ENCODE assay signal across 8 mouse cellular contexts in genomic region chr1:88134457-88135011, GRCm38 (mm10). TPM values are rescaled to one million over a fixed set of nuclear protein-coding genes. Genes with fewer than 3 reads are reported as not detected.
DNase-seq lines count a peak whose midpoint lies in the region; ATAC-seq and TF ChIP-seq lines count a peak whose summit lies in the region.
"Not testable (repeated sequence)": the region's sequence is repeated elsewhere in the genome, so short reads cannot be mapped to it uniquely, and the experiment has no call there.
"Had no signal": no experiment of that assay in that cellular context is flagged by ENCODE, and none has a peak within 500 bp of the region (broad histone marks: within the 10 kb centered on the region; RNA-seq: fewer than 3 reads in every experiment).

TSS of gene Ugt1a6a (plus strand) at chr1:88134809.

- H3K27ac ChIP-seq in embryonic fibroblast, embryonic 13.5 days (ENCODE audit: insufficient read depth, low read length) = peak within 1 kb of the TSS; percentile 76
- peak within 1 kb of the TSS; percentile 22 for H3K27ac ChIP-seq in intestine, postnatal 0 days (ENCODE audit: low read depth, low read length)
- peak within 1 kb of the TSS; percentile 69 for H3K27ac ChIP-seq in limb, embryonic 15.5 days

- not testable (repeated sequence) for H3K9ac ChIP-seq in intestine, postnatal 0 days (ENCODE audit: low read depth, low read length); limb, embryonic 15.5 days

- not testable (repeated sequence) for TF ChIP-seq CTCF in embryonic fibroblast, embryonic 13.5 days (IDR thresholded peaks at IDR 0.05; ENCODE audit: borderline replicate concordance, insufficient read depth, low read length); intestine, postnatal 0 days (IDR thresholded peaks at IDR 0.05; ENCODE audit: low read depth)

- not testable (repeated sequence) for H3K4me3 ChIP-seq in embryonic fibroblast, embryonic 13.5 days (ENCODE audit: insufficient read depth, low read length); intestine, postnatal 0 days (ENCODE audit: low read depth, low read length); limb, embryonic 15.5 days

- not testable (repeated sequence) for H3K9me3 ChIP-seq in intestine, postnatal 0 days (ENCODE audit: control insufficient read depth); limb, embryonic 15.5 days

- TF ChIP-seq POLR2A in embryonic fibroblast, embryonic 13.5 days (IDR thresholded peaks at IDR 0.05; ENCODE audit: low read depth, low read length) = not testable (repeated sequence)

- peak; percentile 86 for DNase-seq in adipocyte (ENCODE audit: low spot score)
- peak; percentile 65 to 66 for DNase-seq in heart, adult 18-20 months
- DNase-seq in ovary, adult 18-20 months (ENCODE audit: low spot score) = peak; percentile 41

- 11% methylated on average over 5 of the region's 5 CpGs for WGBS in intestine, postnatal 0 days
- WGBS in limb, embryonic 15.5 days = 38% methylated on average over 5 of the region's 5 CpGs

- not testable (repeated sequence) for H3K4me2 ChIP-seq in intestine, postnatal 0 days (replicated peaks; ENCODE audit: low read depth); limb, embryonic 15.5 days

- H3K4me1 ChIP-seq in embryonic fibroblast, embryonic 13.5 days (ENCODE audit: control insufficient read depth, insufficient read depth, low read length); intestine, postnatal 0 days (replicated peaks; ENCODE audit: control insufficient read depth, insufficient read depth, low read length); limb, embryonic 15.5 days: not testable (repeated sequence)

- ATAC-seq in intestine, postnatal 0 days = peak; percentile 49
- ATAC-seq in limb, embryonic 15.5 days (ENCODE audit: insufficient number of reproducible peaks, low FRiP score, low TSS enrichment, low read depth) = not testable (repeated sequence)
- ATAC-seq in megakaryocyte, adult 5-6 weeks (ENCODE audit: poor library complexity, severe bottlenecking) = peak; percentile 97

- H3K27me3 ChIP-seq in intestine, postnatal 0 days (replicated peaks; ENCODE audit: control insufficient read depth, insufficient read depth, low read length); limb, embryonic 15.5 days: not testable (repeated sequence)

- not testable (repeated sequence) for H3K36me3 ChIP-seq in intestine, postnatal 0 days (ENCODE audit: control insufficient read depth, insufficient read depth); limb, embryonic 15.5 days

RNA-seq across cellular contexts. Expression of gene Ugt1a6a, which starts in this region (rescaled TPM):
- polyA plus RNA-seq in embryonic fibroblast, embryonic 13.5 days (2011; ENCODE audit: insufficient read length, low read depth, missing spikeins) = 16.4 and 20.8 TPM in 2 replicates
- total RNA-seq in heart, adult 18-20 months (2021) = 1 to 10 TPM; 3.3 TPM
- 5.7 and 5.8 TPM in 2 replicates for polyA plus RNA-seq in intestine, postnatal 0 days (2015; fragmentation: Nextera tagmentation; extraction: Ambion mirVana)
- polyA plus RNA-seq in limb, embryonic 15.5 days (2015; fragmentation: Nextera tagmentation; extraction: Ambion mirVana) = 7.5 and 8.1 TPM in 2 replicates
- total RNA-seq in megakaryocyte, adult 5-6 weeks (2015) = 7.2 and 7.6 TPM in 2 replicates
- 4.6 and 6.5 TPM in 2 replicates for total RNA-seq in megakaryocyte, adult 5-6 weeks (2017)
- total RNA-seq: ES-E14 had no signal

Comparison
In these comparisons a context has a peak if more than half of its experiments do, and no peak if none do; other contexts are left out.
1. H3K27ac ChIP-seq: peak in every context shown above with its lines; median percentile 76 in embryonic fibroblast, embryonic 13.5 days; 69 in limb, embryonic 15.5 days; 22 in intestine, postnatal 0 days.